ENCODE assay signal across 8 mouse cellular contexts in genomic region chr16:91226038-91226882, GRCm38 (mm10). TPM values are rescaled to one million over a fixed set of nuclear protein-coding genes. Genes with fewer than 3 reads are reported as not detected.
A peak's percentile ranks its signal among the peaks of the same experiment; 100 is the strongest.
DNase-seq lines count a peak whose midpoint lies in the region; ATAC-seq lines count a peak whose summit lies in the region.

No protein-coding gene starts in this region.

- intact Hi-C loops in heart, postnatal 10 days (cut with DNase I): no loop called here

- H3K27me3 ChIP-seq in heart, embryonic 11.5 days (ENCODE audit: control insufficient read depth, insufficient read depth, low read length): peaks cover 98% of the 10 kb centered on the region
- H3K27me3 ChIP-seq in limb, embryonic 13.5 days: peaks cover 100% of the 10 kb centered on the region

- H3K36me3 ChIP-seq in heart, embryonic 11.5 days (ENCODE audit: control insufficient read depth, insufficient read depth, low read length): no peaks in the 10 kb centered on the region
- no peaks in the 10 kb centered on the region for H3K36me3 ChIP-seq in limb, embryonic 13.5 days

- WGBS in heart, embryonic 11.5 days (ENCODE audit: insufficient replicate concordance): 1% methylated on average over 60 of the region's 60 CpGs
- WGBS in limb, embryonic 13.5 days: under 1% methylated on average over 60 of the region's 60 CpGs

- no peak overlapping the region for H3K9ac ChIP-seq in heart, embryonic 11.5 days (ENCODE audit: low read depth, low read length)
- no peak overlapping the region for H3K9ac ChIP-seq in limb, embryonic 13.5 days

- H3K4me1 ChIP-seq in heart, embryonic 11.5 days (ENCODE audit: control insufficient read depth, insufficient read depth, low read length): peaks cover 19% of the 10 kb centered on the region
- H3K4me1 ChIP-seq in limb, embryonic 13.5 days: peaks cover 34% of the 10 kb centered on the region

- no peak overlapping the region for H3K27ac ChIP-seq in heart, embryonic 11.5 days (ENCODE audit: low read depth, low read length)
- H3K27ac ChIP-seq in limb, embryonic 13.5 days: no peak overlapping the region

- ATAC-seq in heart, embryonic 11.5 days (replicated peaks; ENCODE audit: insufficient number of reproducible peaks, low FRiP score, low TSS enrichment): no peak
- ATAC-seq in limb, embryonic 13.5 days (ENCODE audit: low FRiP score, low read depth): no peak

- peak overlapping the region; percentile 35 for H3K4me2 ChIP-seq in heart, embryonic 11.5 days
- H3K4me2 ChIP-seq in limb, embryonic 13.5 days (replicated peaks): peak overlapping the region; percentile 47

- DNase-seq in heart, postnatal 10 days: no peak
- peak; percentile 21 for DNase-seq in thymus, postnatal 4 days
- DNase-seq in thymus, postnatal 0 days (ENCODE audit: low spot score): no peak
- DNase-seq in cerebellum, postnatal 14 days: no peak
- no peak for DNase-seq in thymus, postnatal 36 days
- DNase-seq in thymus, postnatal 25 days: no peak

- no peaks in the 10 kb centered on the region for H3K9me3 ChIP-seq in heart, embryonic 11.5 days (replicated peaks; ENCODE audit: control insufficient read depth, low read length)
- no peaks in the 10 kb centered on the region for H3K9me3 ChIP-seq in limb, embryonic 13.5 days

- H3K4me3 ChIP-seq in heart, embryonic 11.5 days (ENCODE audit: low read depth, low read length): peak overlapping the region; percentile 18; the same call in 1 of the 2 replicates
- H3K4me3 ChIP-seq in limb, embryonic 13.5 days: peak overlapping the region; percentile 26

RNA-seq across cellular contexts. Expression of gene Olig2, which starts 1.0 kb away (rescaled TPM):
- 0.06 TPM in 1 of 2 replicates, not detected in the other for polyA plus RNA-seq in heart, embryonic 11.5 days (2014; fragmentation: Nextera tagmentation; extraction: Ambion mirVana)
- not detected for total RNA-seq in heart, postnatal 10 days (2021)
- polyA plus RNA-seq in thymus, postnatal 0 days (2015; fragmentation: Nextera tagmentation; extraction: Ambion mirVana): 0.05 TPM in 1 of 2 replicates, not detected in the other
- not detected in 2 replicates for polyA plus RNA-seq in limb, embryonic 13.5 days (2015; fragmentation: Nextera tagmentation; extraction: Ambion mirVana)

RNA-seq across cellular contexts. Expression of gene Olig1, which starts 43.3 kb away (rescaled TPM):
- not detected in 2 replicates for polyA plus RNA-seq in heart, embryonic 11.5 days (2014; fragmentation: Nextera tagmentation; extraction: Ambion mirVana)
- total RNA-seq in heart, postnatal 10 days (2021): not detected
- polyA plus RNA-seq in thymus, postnatal 0 days (2015; fragmentation: Nextera tagmentation; extraction: Ambion mirVana): 0.13 and 0.16 TPM in 2 replicates
- 0.09 and 0.22 TPM in 2 replicates for polyA plus RNA-seq in limb, embryonic 13.5 days (2015; fragmentation: Nextera tagmentation; extraction: Ambion mirVana)
